Mouse (Mus musculus) adrenal gland, postnatal 36 days (tissue): ENCODE data around the gene Lrba. TPM values are rescaled to one million over a fixed set of nuclear protein-coding genes. Genes with fewer than 3 reads are reported as not detected.

ENCODE experiments used
- DNase-seq, 2 experiments: peaks; one replicate each; pipeline ENCODE4 v3.0.0; 2021; ENCODE audit warnings: mixed read lengths in 1 of 2
- total RNA-seq, 2 experiments: library from RNA; stranded (reverse); gene quantifications; 2 replicates each; pipeline ENCODE4 v1.2.3; 2021

The Lrba gene
- total RNA-seq, 2 experiments from 2014 or later, result 28.9 to 38.1 TPM

DNA sequence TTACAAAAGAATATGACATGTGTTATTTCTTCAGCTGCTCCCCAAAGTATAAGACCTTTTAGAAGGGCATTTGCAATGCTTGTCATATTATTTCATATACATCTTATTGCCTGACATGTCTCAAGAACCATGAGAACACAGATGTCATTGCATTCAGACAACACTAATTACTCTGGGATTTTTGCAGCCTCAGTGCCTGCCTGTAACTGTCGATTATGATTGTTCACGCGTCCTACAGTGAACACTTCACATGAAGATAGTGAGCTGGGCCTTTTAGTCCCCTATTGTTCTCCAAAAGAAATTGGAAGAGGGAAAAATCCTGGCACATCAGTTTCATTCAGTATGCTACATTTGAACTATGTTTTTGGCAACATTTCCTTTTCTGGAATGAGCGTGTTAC lies 335.2 kb downstream of the Lrba start:
- no peak for DNase-seq

DNA sequence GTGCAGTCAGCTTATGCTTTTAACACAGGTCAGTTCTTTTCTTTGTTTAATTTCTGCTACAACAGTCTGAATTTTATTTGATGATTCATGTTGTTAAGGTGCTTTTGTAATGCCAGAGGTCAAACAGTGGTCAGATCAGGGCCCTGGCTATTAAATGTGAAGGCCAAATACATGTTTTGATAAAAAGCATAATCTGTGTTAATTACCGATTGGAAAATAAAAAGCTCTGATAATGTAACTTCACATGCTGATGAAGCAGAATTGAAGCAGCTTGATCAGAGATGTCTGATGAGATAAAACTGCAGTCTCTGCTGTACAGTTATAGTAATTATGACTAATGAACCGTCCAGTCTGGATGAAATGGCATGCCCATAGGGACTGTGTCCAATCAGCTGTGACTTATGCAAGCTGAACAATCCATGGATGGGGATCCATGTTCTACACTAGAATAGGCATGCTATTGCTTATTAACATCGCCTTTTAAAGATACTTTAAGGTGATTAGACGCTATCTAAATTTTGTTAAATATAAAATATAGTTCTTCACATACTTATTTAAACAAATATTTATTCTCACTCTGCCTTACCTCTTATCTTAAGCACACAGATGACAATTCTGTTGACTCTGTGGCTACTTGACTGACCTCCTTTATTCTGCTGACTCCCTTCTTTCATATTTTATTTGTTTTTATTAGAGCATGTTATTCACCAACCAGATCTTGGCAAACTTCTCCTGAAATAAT lies 336.0 kb downstream of the Lrba start:
- no peak for DNase-seq

DNA sequence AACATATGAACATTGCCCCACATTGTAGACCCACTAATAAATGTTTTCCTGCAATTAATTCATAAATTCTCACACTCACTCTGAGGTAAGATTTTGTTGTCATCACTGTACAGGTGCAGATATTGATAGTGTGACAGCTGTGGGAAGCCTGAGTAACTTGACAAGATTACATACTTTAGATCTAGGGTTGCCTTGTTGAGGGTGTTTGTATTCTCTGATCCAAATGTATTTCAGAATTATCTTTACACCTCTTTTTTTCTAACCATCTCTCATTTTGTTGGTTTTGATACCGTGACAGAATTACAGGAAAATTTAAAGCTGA lies 336.5 kb downstream of the Lrba start:
- no peak for DNase-seq

DNA sequence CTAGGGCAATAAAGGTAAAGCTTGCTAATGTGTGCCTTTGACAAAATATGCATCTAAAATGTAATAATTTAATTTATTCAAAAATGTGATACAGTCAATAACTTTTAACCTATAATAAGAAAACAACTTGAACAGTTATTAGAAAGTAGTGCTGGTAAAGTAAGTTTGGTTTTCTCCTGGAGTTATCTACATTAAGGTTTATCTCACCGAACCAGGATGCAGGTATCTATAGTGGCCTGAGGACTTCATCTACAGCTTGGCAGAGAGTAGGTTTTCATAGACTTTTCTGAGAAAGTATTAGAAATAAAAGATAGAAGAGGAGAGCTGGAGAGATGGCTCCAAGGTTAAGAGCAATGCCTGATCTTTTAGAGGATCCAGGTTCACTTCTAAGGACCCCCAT lies 336.9 kb downstream of the Lrba start:
- DNase-seq, result no peak

DNA sequence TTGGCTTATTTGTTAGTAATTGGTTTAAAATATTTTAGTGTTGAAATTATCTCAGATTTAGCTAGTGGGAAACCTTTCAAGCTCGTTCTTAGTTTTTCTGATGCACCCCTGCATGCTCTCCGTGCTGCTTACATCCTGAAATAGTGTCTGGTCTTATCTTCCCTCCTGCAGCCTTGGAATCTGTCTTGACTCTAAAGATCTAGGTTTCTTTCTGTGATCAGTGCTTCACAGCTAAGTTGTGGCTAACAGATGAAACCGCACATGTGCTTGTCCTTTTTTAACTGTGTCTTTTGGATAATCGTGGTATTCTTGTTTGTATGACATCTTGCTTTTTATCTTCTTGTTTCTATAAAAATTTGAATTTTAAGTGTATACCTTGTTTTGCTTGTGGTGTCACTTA lies 342.8 kb downstream of the Lrba start:
- DNase-seq, result no peak

DNA sequence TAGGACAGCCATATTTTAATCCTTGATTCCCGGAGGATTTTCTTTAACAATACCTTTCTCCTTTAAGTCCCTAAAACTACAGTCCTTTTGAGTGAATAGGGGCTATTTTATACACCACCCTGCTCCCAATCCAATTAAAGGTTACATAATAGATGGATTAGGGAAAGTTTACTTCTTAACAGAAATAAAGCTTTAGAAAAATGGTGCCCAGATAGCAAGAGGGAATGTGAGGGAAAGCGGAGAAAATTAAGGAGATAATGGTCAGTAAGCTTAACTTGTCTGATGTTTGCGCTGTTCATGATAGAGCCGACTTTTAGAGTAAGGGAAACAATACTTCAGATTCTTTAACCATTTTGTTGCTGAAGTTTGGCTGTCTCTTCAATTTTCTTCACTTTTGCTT lies 347.0 kb downstream of the Lrba start:
- no peak for DNase-seq

DNA sequence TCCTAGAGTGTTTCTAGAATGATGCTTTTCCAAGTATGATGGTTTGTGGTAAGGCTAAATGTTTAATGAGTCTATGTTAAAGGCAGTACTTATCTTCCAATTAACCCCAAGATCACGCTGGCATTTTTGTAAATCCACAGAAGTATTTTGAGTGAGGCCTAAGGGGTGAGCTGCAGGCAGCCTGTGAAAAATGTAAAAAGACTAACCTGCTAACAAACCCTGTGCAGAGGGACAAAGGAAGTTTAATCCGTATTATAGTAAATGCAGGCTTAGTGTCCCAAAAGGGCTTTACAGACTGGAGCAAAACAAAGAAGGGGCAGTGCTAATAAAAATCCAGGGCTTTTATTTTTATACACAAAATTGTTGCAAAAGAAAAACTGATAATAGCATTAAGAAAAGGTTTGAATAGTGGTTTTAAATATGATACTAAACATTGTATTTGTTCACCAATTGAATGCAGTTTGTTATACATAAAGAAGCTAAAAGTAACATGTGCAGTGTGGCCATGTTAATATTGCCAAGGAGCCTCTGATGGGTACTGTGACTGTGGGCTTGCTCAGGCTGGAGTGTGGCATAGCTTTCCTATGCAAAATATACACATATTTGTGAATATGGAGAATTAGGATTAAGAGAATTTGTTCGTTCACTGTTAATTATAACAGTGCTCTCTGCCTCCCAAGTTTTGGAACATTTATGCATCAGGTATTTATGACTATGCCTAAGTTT lies 348.2 kb downstream of the Lrba start:
- DNase-seq, result no peak

DNA sequence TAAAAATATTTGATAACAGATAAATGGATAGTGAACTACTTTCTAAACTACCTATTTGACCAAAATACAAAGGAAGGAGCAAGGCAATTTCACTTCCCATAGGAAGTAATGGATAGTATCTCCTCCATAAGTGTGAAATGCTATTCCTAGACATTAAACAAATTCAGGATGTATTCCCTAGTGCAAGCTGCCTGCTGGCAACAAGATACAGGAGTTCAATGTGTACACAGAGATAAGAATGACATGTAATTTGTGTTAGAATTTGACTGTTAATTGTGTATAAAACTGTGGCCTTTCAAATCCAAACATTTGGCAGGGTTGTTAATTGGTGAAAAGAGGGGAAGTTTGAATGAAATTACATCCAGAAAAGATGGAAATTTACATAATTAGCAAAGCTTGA lies 350.8 kb downstream of the Lrba start:
- no peak for DNase-seq

DNA sequence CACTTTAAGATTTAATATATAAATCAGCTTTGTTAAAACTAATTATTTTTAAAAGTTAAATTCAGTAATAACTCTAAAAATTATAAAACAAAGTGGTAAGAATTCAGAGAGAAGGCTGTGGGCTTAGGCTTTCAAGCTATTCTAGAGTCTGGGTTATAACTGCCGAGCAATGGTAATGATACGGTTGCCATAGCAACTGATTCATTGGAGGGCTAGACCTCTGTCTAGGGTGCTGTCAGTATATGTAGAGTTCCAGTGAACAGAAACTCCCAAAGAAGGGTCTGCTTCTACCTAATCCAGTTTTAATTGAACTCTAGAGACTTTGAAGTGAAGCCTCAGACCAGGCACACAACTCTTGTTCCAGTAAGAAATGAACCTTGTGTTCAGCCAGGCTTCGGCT lies 377.8 kb downstream of the Lrba start:
- no peak for DNase-seq

DNA sequence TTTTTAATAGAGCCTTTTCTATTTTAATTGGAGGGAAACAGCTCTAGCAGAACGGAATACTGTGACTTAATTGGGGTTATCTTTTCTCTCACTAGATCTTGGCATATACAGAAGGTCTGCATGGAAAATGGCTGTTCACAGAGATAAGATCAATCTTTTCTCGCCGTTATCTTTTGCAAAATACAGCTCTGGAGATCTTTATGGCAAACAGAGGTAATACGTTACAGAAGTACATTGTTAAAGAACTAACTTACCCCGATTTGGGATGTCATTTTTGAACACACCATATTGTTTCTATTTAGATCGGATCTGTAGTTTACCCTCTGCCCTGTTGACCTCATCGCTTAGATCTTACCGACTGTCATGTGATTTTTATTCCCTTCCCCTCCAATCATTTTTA lies 381.3 kb downstream of the Lrba start:
- DNase-seq, result no peak

DNA sequence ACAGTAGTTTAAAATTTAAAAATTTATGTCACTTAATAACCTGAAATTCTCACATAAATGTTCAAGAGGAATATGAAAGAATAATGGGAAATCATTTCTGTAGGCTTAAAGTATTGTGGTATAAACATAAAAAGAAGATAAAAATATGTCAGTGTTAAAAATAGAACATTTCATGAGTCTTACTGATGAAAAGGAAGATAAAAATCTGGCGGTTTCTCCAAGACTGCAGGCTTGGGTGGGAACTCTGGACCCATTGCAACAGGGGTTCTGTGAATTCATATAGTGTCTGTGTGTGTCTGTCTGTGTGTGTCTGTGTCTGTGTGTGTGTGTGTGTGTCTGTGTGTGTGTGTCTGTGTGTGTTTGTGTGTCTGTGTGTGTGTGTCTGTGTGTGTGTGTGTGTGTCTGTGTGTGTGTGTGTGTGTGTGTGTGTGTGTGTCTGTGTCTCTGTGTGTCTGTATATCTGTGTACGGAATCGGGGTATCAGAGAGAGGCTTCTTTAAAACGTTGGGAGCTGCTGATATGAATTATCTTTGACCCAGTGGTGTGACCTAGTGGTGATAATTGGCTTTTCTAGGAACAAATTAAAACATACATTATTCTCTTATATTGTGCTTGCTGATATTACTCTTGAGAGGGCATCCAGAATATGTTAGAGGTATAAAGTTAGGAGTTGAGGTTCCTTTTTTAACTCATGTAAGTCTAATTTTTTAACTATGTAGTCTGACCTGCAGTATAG lies 402.7 kb downstream of the Lrba start:
- DNase-seq, result no peak

DNA sequence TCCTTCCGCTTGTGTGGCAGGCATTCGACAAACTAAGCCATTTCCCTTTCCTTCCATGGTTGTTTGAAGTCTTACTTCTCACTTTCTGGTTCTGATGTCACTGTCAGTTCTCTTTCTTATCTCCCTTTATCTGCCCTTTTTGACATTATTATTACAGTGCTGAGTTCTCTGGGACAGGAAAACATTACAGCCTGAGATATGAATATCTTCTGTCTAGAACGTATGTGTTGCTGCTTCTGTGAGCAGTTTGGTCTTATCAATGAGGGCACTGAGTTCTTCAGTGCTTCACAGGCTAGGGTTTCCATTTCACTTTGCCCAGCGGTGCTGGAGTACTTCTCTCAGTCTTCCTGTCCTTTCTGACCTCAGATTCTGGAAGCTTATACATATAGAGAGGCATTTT lies 404.9 kb downstream of the Lrba start:
- no peak for DNase-seq

DNA sequence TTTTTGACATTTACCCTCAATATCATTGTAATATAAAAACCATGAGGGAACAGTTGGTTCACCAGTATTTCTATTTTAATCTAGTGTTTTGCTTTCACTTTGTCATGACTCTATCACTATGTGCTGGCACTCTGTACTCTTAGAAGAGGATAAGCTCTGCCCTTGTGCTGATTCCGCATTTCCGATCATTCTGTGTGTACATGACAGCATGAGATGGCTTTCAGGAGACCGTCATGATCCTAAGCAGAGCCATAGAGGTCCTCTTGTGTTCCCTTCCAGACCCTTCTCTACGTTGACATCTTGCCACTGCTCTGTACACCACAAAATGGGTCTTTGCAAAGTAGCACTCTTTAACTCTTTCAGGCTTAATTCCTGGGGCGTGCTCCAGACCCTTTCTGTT lies 411.0 kb downstream of the Lrba start:
- no peak for DNase-seq

DNA sequence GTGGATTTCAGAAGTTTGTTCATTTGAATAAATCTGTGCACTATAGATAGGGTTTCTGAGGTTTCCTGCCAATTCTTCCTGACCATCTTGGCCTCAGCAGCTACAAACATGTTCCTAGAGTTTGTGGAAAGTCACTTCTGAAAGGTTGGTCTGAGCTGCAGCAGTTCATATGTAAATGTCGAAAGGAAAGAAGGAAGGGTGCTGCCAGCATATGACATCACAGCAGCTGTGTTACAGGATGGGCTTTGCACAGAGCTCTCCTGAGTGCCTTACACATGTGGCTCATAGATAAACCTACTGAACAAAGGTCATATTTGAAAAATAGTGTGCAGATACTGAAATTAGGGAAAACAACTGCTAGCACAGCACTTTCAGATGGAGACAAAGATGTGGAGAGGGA lies 411.5 kb downstream of the Lrba start:
- DNase-seq, result peak in 1 of 2 experiments; percentile 7

DNA sequence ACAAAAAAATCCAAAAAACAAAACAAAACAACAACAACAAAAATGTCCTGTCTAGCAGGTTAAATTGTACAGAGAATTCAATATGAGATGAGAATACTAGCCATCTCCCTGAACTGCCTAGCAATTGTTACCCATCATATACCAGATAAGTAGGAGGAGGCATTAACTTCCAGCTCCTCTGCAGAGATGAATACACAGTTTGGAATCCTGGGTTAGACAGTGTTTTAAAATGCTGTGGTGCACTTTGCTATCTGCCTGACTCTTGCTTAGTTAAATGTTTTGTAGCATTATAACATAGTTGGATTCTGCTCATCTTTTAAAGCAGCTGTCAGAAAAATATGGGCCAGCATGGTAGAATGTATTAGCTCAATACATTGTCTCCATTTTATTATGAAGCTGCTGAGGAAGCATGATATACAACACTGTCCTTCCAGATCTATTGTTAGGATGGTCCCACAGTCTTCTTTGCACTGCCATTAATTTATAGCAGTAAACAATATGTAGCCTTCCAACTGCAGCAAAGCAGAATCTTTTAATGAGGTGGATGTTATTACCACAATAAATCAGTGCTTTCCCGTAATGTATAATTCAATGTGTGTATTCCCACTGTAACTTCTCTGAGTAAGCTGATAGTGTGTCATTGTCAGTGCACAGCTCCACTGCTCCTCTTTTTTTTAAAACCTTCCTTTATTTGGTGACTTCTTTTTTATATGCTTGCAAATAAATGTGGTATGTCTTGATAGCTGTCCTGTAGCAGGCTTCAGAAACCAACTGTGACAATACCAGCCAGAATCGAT lies 414.3 kb downstream of the Lrba start:
- DNase-seq, result no peak

DNA sequence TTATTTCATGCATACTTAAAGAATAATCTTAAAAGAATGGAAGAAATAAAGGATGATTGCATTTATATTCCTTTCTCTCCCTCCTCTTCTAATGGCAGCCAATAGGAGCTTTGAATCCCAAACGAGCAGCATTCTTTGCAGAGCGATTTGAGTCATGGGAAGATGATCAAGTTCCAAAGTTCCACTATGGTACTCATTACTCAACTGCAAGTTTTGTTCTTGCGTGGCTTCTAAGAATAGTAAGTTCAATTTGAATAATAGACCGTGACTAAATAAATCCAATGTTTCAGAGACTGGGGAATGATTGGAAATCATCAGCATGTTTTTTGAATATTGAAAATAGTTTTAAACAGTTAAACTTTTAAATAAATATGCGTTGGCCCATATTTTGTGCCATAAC lies 416.9 kb downstream of the Lrba start:
- DNase-seq, result no peak

DNA sequence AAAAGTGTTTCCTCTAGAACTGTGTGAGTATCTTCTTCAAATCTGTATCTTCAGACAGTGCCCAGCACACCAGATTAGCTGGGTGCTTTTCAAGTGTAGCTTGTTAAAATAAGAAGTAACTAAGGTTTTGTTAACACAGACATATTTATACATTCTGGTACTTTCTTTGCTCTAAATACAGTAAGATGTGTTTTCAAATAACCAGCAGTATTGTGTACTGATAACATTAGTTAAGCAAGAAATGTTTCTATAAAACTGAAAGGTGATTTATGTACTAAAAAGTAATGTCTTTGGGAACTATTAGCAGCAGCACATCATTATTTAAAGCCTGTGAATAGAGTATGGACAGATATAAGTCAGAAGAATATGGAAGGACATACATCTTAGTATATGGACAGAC lies 417.3 kb downstream of the Lrba start:
- DNase-seq, result no peak

DNA sequence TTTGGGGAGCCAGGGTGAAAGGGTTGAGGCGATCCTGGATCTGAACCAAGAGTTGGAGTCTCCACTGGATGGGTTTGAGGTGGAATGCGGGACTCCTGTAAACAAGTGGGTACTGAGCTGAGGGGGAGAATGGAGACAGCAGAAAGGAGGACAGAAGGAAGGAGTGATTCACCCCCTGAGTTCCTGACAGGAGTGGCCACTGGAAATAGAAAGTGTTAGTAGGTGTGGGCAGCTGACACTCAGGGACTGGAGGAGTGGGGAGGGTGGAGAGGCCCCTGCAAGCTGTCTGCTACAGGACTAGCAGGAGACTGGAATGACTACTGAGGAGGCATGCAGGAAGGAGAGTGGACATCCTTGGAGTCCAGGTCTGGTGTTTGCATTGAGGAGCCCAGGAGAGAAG lies 422.3 kb downstream of the Lrba start:
- DNase-seq, result no peak

DNA sequence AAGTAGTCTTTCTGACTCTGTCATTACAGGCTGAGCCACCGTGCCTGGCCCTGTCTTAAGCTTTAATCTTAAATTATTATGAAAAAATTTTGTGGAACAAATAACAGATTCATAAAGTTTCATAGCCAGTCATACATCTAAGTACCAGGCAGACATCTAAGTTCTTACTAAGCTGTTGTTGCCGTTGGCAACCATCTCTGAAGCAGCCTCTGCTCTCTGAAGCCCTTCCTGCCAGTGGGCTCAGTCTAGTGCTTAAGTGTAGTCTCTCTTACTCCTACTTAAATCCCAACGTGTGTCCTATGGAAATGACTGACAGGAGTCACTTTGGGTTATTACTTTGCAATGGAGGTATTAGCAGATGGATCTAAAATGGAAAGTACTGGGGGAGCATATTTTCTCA lies 426.5 kb downstream of the Lrba start:
- DNase-seq, result no peak

DNA sequence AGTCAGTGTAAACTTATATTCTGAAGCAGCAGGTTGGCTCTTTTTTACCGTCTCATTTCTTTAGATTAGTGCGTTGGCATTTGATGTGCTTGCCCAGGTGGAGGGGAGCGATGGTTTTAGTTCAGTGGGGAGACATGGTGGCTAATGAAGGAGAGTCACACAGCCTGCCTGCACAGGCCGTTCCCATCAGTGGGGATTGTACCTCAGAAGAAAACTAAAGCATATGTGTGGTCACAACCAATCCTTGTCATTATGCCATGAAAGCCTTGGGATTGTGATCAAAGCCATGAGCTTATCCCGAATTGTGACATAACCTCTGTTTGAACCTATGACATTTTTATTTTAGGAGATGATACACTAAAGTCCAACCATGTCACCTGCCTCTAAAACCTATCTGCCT lies 434.8 kb downstream of the Lrba start:
- DNase-seq, result no peak

DNA sequence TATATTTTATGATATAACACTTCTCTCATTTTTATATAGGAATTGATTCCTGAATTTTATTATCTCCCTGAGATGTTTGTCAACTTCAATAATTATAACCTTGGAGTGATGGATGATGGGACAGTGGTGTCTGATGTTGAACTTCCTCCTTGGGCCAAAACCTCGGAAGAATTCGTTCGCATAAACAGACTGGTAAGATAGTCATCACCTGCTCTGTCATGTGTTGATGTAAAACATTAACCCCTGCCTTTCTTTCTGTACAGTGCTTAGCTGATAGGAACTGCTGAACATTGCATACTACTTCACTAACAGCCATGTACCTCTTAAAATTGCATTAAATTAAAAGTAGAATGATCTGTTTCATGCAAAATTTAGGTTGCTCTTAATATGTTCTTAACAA lies 439.9 kb downstream of the Lrba start:
- no peak for DNase-seq

DNA sequence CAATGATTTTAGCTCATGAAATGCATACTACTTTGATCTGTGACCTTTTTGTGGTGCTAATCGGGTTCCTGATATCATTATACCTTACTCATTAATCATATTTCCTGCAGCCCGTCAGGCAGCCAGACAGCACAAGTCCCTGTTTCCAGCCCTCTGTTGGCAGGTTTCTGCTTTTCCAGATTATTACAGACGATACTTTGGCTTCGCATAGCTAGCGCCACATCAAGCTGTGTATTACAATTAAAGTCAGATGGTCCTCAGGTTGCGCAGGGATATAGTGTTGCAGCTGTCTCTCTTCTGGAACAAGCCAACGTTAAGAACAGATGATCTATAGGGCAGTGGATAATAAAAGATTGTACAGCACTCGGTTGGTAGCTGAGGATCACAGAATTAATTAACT lies 443.7 kb downstream of the Lrba start:
- no peak for DNase-seq
